Mouse (Mus musculus) effector memory CD4-positive, alpha-beta T cell, adult 5 months (primary cell): ENCODE data around the gene Ccdc141. TPM values are rescaled to one million over a fixed set of nuclear protein-coding genes. Genes with fewer than 3 reads are reported as not detected.

ENCODE experiments used
- polyA plus RNA-seq: library from polyadenylated mRNA; unstranded; fragments of 100-300 nt; shearing (Covaris generic); gene quantifications from one replicate; pipeline ENCODE4 v1.2.1, GENCODE M21; 2017

Gene Ccdc141
- polyA plus RNA-seq = 6.7 TPM

DNA sequence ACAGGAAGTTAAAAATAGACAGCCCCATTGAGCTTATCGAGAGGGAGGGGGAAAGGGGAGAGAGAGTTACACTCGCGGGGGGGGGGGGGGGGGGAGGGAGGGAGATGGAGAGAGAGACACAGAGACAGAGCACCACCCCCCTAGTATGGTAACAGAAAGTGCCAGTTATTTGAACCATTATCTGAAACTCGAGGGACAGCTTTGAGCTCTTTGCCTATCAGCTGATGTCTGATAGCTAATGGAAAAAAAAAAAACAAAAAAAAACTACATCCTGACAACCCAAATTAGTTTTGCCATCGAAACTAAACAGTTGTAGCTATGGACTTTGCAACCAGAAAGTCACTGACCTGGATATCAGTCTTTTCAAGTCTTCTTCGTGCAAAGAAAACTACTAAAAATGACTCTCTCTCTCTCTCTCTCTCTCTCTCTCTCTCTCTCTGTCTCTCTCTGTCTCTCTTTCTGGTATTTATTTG, at the start of gene Ccdc141:
TSS of gene Ccdc141 (minus strand) at position 4 of the 473 bp plus-strand sequence.

DNA sequence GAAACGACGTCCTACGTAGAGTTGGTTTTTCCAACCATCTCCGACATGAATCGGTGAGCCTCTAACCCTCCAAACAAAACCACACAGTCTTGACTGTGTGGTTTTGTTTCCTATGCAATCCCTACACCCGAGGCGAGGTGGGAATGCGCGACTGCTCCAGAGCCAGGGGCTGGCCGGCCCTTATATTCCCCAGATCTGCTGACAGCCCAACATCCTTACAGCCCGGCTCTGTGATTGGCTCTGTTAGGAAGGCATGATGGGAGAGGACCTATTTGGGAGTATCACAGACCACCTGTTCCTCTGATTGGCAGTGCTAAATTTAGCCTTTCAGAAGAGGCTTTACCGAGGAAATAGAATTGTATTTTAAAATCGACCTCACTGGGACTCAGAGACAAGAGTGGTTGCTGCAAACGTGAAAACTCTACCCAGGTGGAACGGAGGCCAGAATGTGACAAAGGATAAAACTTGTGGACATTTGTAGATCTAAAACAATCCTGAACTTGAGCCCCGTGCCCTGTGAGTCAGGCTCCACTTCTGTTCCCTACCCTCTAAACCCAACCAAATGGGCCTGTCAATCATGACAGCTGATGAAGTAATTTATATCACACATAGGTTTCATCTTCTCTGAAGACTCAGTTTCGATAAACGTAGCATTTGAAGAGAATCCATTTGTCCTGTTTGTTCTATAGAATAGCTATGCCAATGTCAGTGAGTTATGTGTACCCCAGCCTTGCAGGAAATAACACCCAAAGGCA, 187.9 kb downstream of the Ccdc141 start, which contains the start of gene Ttn:
TSS of gene Ttn (minus strand) at position 157 of the 755 bp plus-strand sequence.

Other genes with a start within 250 kb of the Ccdc141 start
- gene Ttn, start 188.1 kb downstream of the Ccdc141 start, polyA plus RNA-seq = 1.4 TPM
- 14.5 TPM for gene Sestd1, start 110.0 kb upstream of the Ccdc141 start, polyA plus RNA-seq